Mouse (Mus musculus) C2C12 (cell line): Measurements from ENCODE around the gene Ssb.

ENCODE experiments used
- CTCF ChIP-seq: IDR thresholded peaks from one replicate; pipeline ENCODE4 v1.5.1; 2011; ENCODE audit not compliant: control insufficient read depth, insufficient read depth, insufficient read length
- MYOD1 ChIP-seq: IDR thresholded peaks from one replicate; pipeline ENCODE4 v1.6.1; 2011; ENCODE audit warnings: low read depth; ENCODE audit not compliant: control insufficient read depth, insufficient read length
- USF1 ChIP-seq: IDR thresholded peaks from one replicate; pipeline ENCODE4 v1.6.1; 2011; ENCODE audit warnings: low read depth, mild to moderate bottlenecking, control low read depth, moderate library complexity

- TF ChIP-seq CTCF, result no peak
- no peak for TF ChIP-seq USF1
- no peak for TF ChIP-seq MYOD1
Observed at GRCm38 (mm10) chr2:69821711-69822110, 39.7 kb upstream of the Ssb start, which contains the start of gene Klhl23.
